Mouse (Mus musculus): Measurements from ENCODE around the gene Fmod. TPM values are rescaled to one million over a fixed set of nuclear protein-coding genes. Genes with fewer than 3 reads are reported as not detected.

The Fmod gene
- polyA plus RNA-seq, 1 experiment, result not detected

DNA sequence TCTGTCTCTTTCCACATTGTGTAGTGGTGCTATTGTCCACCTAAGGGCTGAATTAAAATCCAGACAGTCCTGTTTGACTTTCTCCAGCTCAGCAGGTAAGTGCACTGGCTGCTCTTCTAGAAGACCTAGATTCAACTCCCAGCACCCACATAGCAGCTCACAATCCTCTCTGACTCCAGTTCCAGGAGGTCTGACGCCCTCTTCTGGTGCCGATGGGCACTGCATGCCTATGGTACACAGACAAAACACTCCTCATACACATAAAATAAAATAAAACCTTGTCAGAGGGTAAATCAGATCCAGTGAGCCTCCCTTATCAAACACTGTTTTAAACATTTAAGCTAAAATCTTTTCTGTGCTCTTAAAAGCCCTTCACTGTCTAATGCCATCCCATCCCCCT lies 562 bp upstream of the Fmod start:
- 82% methylated on average over 2 of the region's 2 CpGs for WGBS
- TF ChIP-seq POLR2A (IDR thresholded peaks at IDR 0.05; ENCODE audit: insufficient read depth, low read depth, low read length) (no peak), CTCF (IDR thresholded peaks at IDR 0.05; ENCODE audit: insufficient read depth, low read depth, low read length) (no peak)
- Histone ChIP-seq H3K4me1 (ENCODE audit: control insufficient read depth, insufficient read depth, low read length) (peaks cover 3% of the 10 kb centered on the region; the same call in 1 of the 2 replicates), H3K4me3 (ENCODE audit: insufficient read depth, low read depth, low read length) (no peak overlapping the region), H3K27ac (ENCODE audit: insufficient read depth, low read depth, low read length) (no peak overlapping the region)

DNA sequence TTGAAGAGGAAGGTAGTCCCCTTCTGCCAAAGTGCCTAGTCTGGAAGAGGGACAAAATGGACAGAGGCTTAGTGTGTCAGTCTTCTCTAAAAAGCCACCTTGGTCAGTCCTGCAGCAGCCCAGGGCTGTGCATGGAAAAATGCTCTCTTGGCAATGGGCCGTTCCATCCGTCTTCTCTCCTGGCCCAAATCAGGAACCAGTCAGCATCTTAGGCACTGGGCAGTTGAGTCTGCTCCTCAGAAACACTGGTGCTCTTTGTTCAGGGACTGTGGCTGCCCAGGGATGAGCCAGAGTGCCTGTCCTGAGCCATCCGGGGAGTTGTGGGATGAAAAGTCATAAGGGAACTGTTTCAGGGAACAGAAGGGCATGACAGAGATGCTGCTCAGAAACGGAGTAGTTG lies 1.3 kb downstream of the Fmod start:
- TF ChIP-seq CTCF (IDR thresholded peaks at IDR 0.05; ENCODE audit: insufficient read depth, low read depth, low read length) (no peak), POLR2A (IDR thresholded peaks at IDR 0.05; ENCODE audit: insufficient read depth, low read depth, low read length) (no peak)
- H3K27ac ChIP-seq (ENCODE audit: insufficient read depth, low read depth, low read length), result no peak overlapping the region
- WGBS, result 83% methylated on average over 4 of the region's 4 CpGs
- H3K4me1 ChIP-seq (ENCODE audit: control insufficient read depth, insufficient read depth, low read length), result peaks cover 7% of the 10 kb centered on the region; the same call in 1 of the 2 replicates
- no peak overlapping the region for H3K4me3 ChIP-seq (ENCODE audit: insufficient read depth, low read depth, low read length)

DNA sequence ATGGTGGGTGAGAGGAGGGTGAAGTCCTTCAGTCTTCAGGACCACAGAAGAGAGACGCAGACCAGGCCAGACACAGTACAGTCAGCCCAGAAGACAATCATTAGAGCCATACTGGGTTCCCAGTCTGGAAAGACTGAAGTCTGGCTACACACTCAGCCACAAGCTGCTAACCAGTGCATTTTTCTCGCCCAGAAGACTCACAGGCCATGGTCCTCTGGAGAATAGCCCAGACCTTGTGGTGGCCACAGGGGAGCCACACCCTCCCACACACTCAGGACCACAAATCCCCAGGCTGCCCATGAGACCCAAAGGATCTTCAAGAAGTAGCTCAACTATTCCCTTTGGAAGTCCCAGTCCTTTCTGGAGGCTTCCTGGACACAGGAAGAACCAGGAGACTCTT lies 2.3 kb downstream of the Fmod start:
- Histone ChIP-seq H3K4me1 (ENCODE audit: control insufficient read depth, insufficient read depth, low read length) (peaks cover 7% of the 10 kb centered on the region; the same call in 1 of the 2 replicates), H3K4me3 (ENCODE audit: insufficient read depth, low read depth, low read length) (no peak overlapping the region), H3K27ac (ENCODE audit: insufficient read depth, low read depth, low read length) (no peak overlapping the region)
- WGBS, result 95% methylated on average over 2 of the region's 2 CpGs
- TF ChIP-seq POLR2A (IDR thresholded peaks at IDR 0.05; ENCODE audit: insufficient read depth, low read depth, low read length) (no peak), CTCF (IDR thresholded peaks at IDR 0.05; ENCODE audit: insufficient read depth, low read depth, low read length) (no peak)

DNA sequence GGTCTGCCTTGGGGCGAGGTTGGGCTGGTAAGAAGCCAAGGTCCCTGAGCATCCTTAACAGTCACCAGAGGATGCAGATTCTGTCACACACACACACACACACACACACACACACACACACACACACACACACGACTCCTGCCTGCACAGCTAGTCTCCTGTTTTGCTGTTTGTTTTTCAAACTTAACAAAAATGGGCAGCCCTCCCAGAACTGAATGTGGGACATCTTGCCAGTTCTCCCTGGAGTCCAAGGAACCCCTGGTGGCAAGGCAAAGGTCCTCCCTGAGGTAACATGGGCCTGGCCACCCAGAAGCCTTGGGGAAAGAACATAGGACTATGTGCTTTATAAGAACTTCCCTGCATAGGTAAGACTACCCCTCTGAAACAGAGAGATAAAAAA lies 4.8 kb downstream of the Fmod start:
- WGBS, result 41% methylated on average over 2 of the region's 2 CpGs
- Histone ChIP-seq H3K27ac (ENCODE audit: insufficient read depth, low read depth, low read length) (no peak overlapping the region), H3K4me1 (ENCODE audit: control insufficient read depth, insufficient read depth, low read length) (peaks cover 12% of the 10 kb centered on the region; the same call in 1 of the 2 replicates), H3K4me3 (ENCODE audit: insufficient read depth, low read depth, low read length) (no peak overlapping the region)
- TF ChIP-seq POLR2A (IDR thresholded peaks at IDR 0.05; ENCODE audit: insufficient read depth, low read depth, low read length) (no peak), CTCF (IDR thresholded peaks at IDR 0.05; ENCODE audit: insufficient read depth, low read depth, low read length) (no peak)

DNA sequence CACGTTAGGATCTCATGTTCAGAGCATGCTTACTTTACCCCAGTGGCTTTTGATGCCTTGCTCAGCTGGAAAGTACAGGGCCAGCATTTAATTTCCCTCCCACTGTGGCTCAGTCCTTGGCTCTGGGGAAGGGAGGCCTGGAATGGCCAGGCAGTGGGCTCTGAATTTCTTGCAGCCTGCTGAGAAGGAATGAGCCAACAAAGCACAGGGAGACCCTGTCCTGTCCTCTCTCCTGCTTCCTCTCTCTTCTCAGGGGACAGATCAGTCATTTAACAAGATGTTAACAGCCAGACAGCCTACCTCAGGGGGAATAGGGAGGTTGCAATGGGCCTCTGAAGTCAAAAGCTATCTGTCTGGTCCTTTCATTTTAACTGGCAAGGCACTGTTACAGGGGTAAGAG lies 5.3 kb downstream of the Fmod start:
- no peak overlapping the region for H3K27ac ChIP-seq (ENCODE audit: insufficient read depth, low read depth, low read length)
- peaks cover 9% of the 10 kb centered on the region; the same call in 1 of the 2 replicates for H3K4me1 ChIP-seq (ENCODE audit: control insufficient read depth, insufficient read depth, low read length)
- WGBS, result 79% methylated on average over 1 of the region's 1 CpGs
- TF ChIP-seq POLR2A (IDR thresholded peaks at IDR 0.05; ENCODE audit: insufficient read depth, low read depth, low read length) (no peak), CTCF (IDR thresholded peaks at IDR 0.05; ENCODE audit: insufficient read depth, low read depth, low read length) (no peak)
- H3K4me3 ChIP-seq (ENCODE audit: insufficient read depth, low read depth, low read length), result no peak overlapping the region

DNA sequence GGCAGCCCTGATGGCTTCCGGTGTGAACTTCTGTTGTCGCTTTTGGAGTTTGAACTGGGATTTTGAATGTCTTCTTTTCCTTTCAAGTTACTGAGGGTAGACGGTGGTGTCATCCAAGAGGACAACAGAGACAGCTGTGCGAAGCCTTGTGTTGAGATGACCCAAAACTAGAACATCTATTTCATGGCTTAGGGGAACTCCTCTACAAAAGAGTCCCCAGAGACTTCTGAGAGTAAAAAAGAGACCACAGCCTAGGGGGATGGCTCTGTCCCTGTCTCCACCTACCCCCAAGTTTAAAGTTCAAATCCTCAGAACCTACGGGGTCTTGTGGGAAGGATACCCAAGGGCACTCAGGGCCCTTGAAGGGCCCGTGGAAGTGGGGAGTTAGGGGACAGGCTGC lies 7.8 kb downstream of the Fmod start:
- Histone ChIP-seq H3K4me3 (ENCODE audit: insufficient read depth, low read depth, low read length) (no peak overlapping the region), H3K27ac (ENCODE audit: insufficient read depth, low read depth, low read length) (no peak overlapping the region), H3K4me1 (ENCODE audit: control insufficient read depth, insufficient read depth, low read length) (peaks cover 9% of the 10 kb centered on the region; the same call in 1 of the 2 replicates)
- TF ChIP-seq CTCF (IDR thresholded peaks at IDR 0.05; ENCODE audit: insufficient read depth, low read depth, low read length) (no peak), POLR2A (IDR thresholded peaks at IDR 0.05; ENCODE audit: insufficient read depth, low read depth, low read length) (no peak)
- WGBS, result 92% methylated on average over 6 of the region's 6 CpGs

DNA sequence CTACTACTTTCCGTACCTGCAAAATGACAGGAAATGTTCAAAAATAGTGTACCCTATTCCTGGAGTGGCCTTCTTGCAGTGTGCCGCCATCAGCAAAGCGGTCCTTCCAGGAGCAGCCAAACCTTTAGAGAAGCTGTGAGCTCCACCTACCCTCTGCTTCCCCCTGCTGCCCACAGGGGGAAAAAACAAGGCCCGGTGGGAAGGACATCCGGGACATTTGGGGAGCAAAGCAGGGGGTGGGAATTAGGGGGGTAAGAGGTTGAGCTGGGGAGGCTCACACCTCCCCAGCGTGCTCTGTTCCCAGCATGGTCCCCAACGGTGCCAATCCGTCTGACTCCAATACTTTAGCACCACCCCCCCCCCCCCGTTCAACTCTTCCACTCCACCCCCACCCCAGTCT lies 8.9 kb downstream of the Fmod start:
- Histone ChIP-seq H3K27ac (ENCODE audit: insufficient read depth, low read depth, low read length) (no peak overlapping the region), H3K4me3 (ENCODE audit: insufficient read depth, low read depth, low read length) (no peak overlapping the region), H3K4me1 (ENCODE audit: control insufficient read depth, insufficient read depth, low read length) (peaks cover 9% of the 10 kb centered on the region; the same call in 1 of the 2 replicates)
- TF ChIP-seq POLR2A (IDR thresholded peaks at IDR 0.05; ENCODE audit: insufficient read depth, low read depth, low read length), result no peak
- peak; percentile 84 for TF ChIP-seq CTCF (IDR thresholded peaks at IDR 0.05; ENCODE audit: insufficient read depth, low read depth, low read length)
- 1% methylated on average over 9 of the region's 9 CpGs for WGBS

DNA sequence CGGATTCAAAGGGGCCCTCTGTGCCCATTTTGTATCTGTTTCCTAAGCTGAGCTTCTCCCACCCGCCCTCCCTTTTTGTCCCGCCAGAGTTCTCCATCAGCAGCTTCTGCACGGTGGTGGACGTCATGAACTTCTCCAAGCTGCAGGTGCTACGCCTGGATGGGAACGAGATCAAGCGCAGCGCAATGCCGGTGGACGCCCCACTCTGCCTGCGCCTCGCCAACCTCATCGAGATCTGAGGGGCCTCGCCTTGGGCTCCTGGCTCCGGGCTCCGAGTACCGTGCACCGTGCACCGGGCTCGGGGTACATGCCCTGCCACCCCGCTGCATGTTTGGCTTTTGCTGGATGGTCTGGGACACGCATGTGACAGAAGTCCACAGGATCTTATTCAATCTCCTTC lies 9.3 kb downstream of the Fmod start:
- 37% methylated on average over 23 of the region's 23 CpGs for WGBS
- Histone ChIP-seq H3K4me3 (ENCODE audit: insufficient read depth, low read depth, low read length) (no peak overlapping the region), H3K27ac (ENCODE audit: insufficient read depth, low read depth, low read length) (no peak overlapping the region)

DNA sequence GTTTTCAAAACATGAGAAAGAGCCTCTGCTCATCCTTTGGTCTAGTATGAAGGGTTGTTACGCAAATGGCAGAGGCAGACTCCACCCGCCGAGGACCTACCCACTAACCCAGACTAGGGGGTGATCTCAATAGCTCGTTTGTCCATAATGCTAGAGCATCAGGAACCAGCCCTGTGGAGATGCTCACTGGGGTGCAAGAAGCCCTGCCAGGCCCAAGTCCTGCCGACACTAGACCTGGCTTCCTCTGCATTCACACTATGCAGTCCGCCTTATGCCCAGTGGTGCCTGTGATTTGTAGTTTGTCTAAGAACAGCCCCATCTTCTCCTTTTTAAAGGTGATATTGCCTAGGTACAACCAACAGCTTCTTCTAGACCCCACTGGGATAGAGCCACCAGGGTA lies 10.4 kb downstream of the Fmod start:
- TF ChIP-seq CTCF (IDR thresholded peaks at IDR 0.05; ENCODE audit: insufficient read depth, low read depth, low read length) (no peak), POLR2A (IDR thresholded peaks at IDR 0.05; ENCODE audit: insufficient read depth, low read depth, low read length) (no peak)
- H3K4me1 ChIP-seq (ENCODE audit: control insufficient read depth, insufficient read depth, low read length), result peaks cover 5% of the 10 kb centered on the region; the same call in 1 of the 2 replicates
- WGBS, result 91% methylated on average over 6 of the region's 6 CpGs

More for the DNA sequence above, 9.3 kb downstream of the Fmod start:
- no peak for TF ChIP-seq POLR2A (IDR thresholded peaks at IDR 0.05; ENCODE audit: insufficient read depth, low read depth, low read length)
- no peak for TF ChIP-seq CTCF (IDR thresholded peaks at IDR 0.05; ENCODE audit: insufficient read depth, low read depth, low read length)
- peaks cover 9% of the 10 kb centered on the region; the same call in 1 of the 2 replicates for H3K4me1 ChIP-seq (ENCODE audit: control insufficient read depth, insufficient read depth, low read length)

DNA sequence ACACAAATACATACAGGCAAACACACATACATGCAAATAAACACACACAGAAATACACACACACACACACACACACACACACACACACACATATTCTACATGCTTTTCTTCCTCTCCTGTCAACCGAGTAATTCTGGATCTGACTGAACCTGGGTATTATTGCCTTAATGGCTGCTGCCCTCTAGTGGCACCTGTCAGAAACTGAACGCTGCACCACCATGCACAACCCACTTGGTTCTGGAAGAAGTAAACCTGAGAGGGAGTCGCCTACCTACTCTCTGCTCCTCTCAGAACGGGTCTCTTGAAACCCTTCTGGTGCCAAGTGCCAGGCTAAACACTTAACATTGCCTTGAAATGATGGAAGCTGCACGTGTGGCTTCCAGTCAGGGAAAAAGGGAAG lies 11.7 kb downstream of the Fmod start:
- Histone ChIP-seq H3K4me3 (ENCODE audit: insufficient read depth, low read depth, low read length) (no peak overlapping the region), H3K27ac (ENCODE audit: insufficient read depth, low read depth, low read length) (no peak overlapping the region), H3K4me1 (ENCODE audit: control insufficient read depth, insufficient read depth, low read length) (peaks cover 5% of the 10 kb centered on the region; the same call in 1 of the 2 replicates)
- TF ChIP-seq CTCF (IDR thresholded peaks at IDR 0.05; ENCODE audit: insufficient read depth, low read depth, low read length) (no peak), POLR2A (IDR thresholded peaks at IDR 0.05; ENCODE audit: insufficient read depth, low read depth, low read length) (no peak)
- 3% methylated on average over 5 of the region's 5 CpGs for WGBS

More for the DNA sequence above, 10.4 kb downstream of the Fmod start:
- no peak overlapping the region for H3K4me3 ChIP-seq (ENCODE audit: insufficient read depth, low read depth, low read length)
- no peak overlapping the region for H3K27ac ChIP-seq (ENCODE audit: insufficient read depth, low read depth, low read length)

Data from olfactory bulb, adult 2 months (tissue).